Mouse (Mus musculus): ENCODE measurements around the gene Gng7. TPM values are rescaled to one million over a fixed set of nuclear protein-coding genes. Genes with fewer than 3 reads are reported as not detected.
A peak's percentile ranks its signal among the peaks of the same experiment; 100 is the strongest.

Gene Gng7
- polyA plus RNA-seq, 1 experiment from 2014 or later = 14.8 TPM

- under 1% methylated on average over 56 of the region's 56 CpGs for WGBS
- Histone ChIP-seq H3K9ac (peak within 1 kb of the TSS; percentile 64), H3K4me1 (peaks cover 54% of the 10 kb centered on the region)
Measured at GRCm38 (mm10) chr10:80929299-80930226, 85.2 kb downstream of the Gng7 start, which contains the start of gene Gadd45b. Gene Gadd45b (plus strand): TSS chr10:80930073.

GRCm38 (mm10) chr10:80928586-80929298, 86.0 kb downstream of the Gng7 start:
- H3K4me1 ChIP-seq = peaks cover 46% of the 10 kb centered on the region
- peak overlapping the region; percentile 64 for H3K9ac ChIP-seq
- H3K4me3 ChIP-seq = peak overlapping the region; percentile 46
- peak; percentile 44; the same call in 1 of the 2 replicates for ATAC-seq
- peak overlapping the region; percentile 80 for H3K4me2 ChIP-seq
- H3K27ac ChIP-seq = peak overlapping the region; percentile 31
- no peaks in the 10 kb centered on the region for H3K36me3 ChIP-seq (ENCODE audit: poor library complexity, severe bottlenecking)
- H3K9me3 ChIP-seq (replicated peaks) = no peaks in the 10 kb centered on the region
- under 1% methylated on average over 48 of the region's 48 CpGs for WGBS
- peaks cover 37% of the 10 kb centered on the region for H3K27me3 ChIP-seq

More at GRCm38 (mm10) chr10:80929299-80930226, 85.2 kb downstream of the Gng7 start, which contains the start of gene Gadd45b:
- H3K4me3 ChIP-seq = peak within 1 kb of the TSS; percentile 46
- H3K9me3 ChIP-seq (replicated peaks) = no peaks in the 10 kb centered on the region
- H3K27ac ChIP-seq = peak within 1 kb of the TSS; percentile 66
- peak; percentile 94 for ATAC-seq
- no peaks in the 10 kb centered on the region for H3K36me3 ChIP-seq (ENCODE audit: poor library complexity, severe bottlenecking)
- H3K4me2 ChIP-seq = peak within 1 kb of the TSS; percentile 80
- H3K27me3 ChIP-seq = peaks cover 45% of the 10 kb centered on the region

GRCm38 (mm10) chr10:80925472-80925871, 89.3 kb downstream of the Gng7 start:
- no peak for ATAC-seq
- H3K4me1 ChIP-seq = peaks cover 23% of the 10 kb centered on the region
- no peak overlapping the region for H3K4me2 ChIP-seq
- H3K36me3 ChIP-seq (ENCODE audit: poor library complexity, severe bottlenecking) = no peaks in the 10 kb centered on the region
- no peaks in the 10 kb centered on the region for H3K9me3 ChIP-seq (replicated peaks)
- WGBS = 37% methylated on average over 3 of the region's 3 CpGs
- H3K4me3 ChIP-seq = no peak overlapping the region
- peaks cover 5% of the 10 kb centered on the region; the same call in 1 of the 2 replicates for H3K27me3 ChIP-seq
- no peak overlapping the region for H3K27ac ChIP-seq
- no peak overlapping the region for H3K9ac ChIP-seq

GRCm38 (mm10) chr10:80921923-80922322, 92.8 kb downstream of the Gng7 start:
- Histone ChIP-seq H3K9ac (peak overlapping the region; percentile 54), H3K36me3 (ENCODE audit: poor library complexity, severe bottlenecking) (no peaks in the 10 kb centered on the region), H3K4me3 (peak overlapping the region; percentile 17), H3K4me1 (peaks cover 15% of the 10 kb centered on the region), H3K9me3 (replicated peaks) (no peaks in the 10 kb centered on the region), H3K27me3 (no peaks in the 10 kb centered on the region), H3K27ac (no peak overlapping the region), H3K4me2 (peak overlapping the region; percentile 46)
- WGBS = 7% methylated on average over 16 of the region's 16 CpGs
- no peak for ATAC-seq

GRCm38 (mm10) chr10:80917779-80918434, 96.8 kb downstream of the Gng7 start, which contains the start of gene Lmnb2:
Gene Lmnb2 (minus strand): TSS chr10:80918245.
- peaks cover 31% of the 10 kb centered on the region for H3K4me1 ChIP-seq
- peaks cover 23% of the 10 kb centered on the region for H3K36me3 ChIP-seq (ENCODE audit: poor library complexity, severe bottlenecking)
- H3K9ac ChIP-seq = peak within 1 kb of the TSS; percentile 90
- peak within 1 kb of the TSS; percentile 93 for H3K4me3 ChIP-seq
- H3K4me2 ChIP-seq = peak within 1 kb of the TSS; percentile 99
- WGBS = 1% methylated on average over 61 of the region's 61 CpGs
- H3K9me3 ChIP-seq (replicated peaks) = no peaks in the 10 kb centered on the region
- H3K27me3 ChIP-seq = no peaks in the 10 kb centered on the region
- ATAC-seq = peak; percentile 87
- peak within 1 kb of the TSS; percentile 48; the same call in 1 of the 2 replicates for H3K27ac ChIP-seq

GRCm38 (mm10) chr10:80917336-80917778, 97.4 kb downstream of the Gng7 start:
- Histone ChIP-seq H3K9ac (peak overlapping the region; percentile 90), H3K4me3 (peak overlapping the region; percentile 93), H3K4me1 (peaks cover 31% of the 10 kb centered on the region), H3K4me2 (peak overlapping the region; percentile 99), H3K36me3 (ENCODE audit: poor library complexity, severe bottlenecking) (peaks cover 28% of the 10 kb centered on the region), H3K9me3 (replicated peaks) (no peaks in the 10 kb centered on the region), H3K27ac (peak overlapping the region; percentile 48; the same call in 1 of the 2 replicates), H3K27me3 (no peaks in the 10 kb centered on the region)
- no peak; the same call in 1 of the 2 replicates for ATAC-seq
- WGBS = 1% methylated on average over 15 of the region's 15 CpGs

- no peaks in the 10 kb centered on the region for H3K9me3 ChIP-seq (replicated peaks)
- WGBS = 72% methylated on average over 4 of the region's 4 CpGs
- no peak overlapping the region for H3K4me3 ChIP-seq
- H3K36me3 ChIP-seq (ENCODE audit: poor library complexity, severe bottlenecking) = peaks cover 44% of the 10 kb centered on the region
- 0 out of 2 replicates have a peak overlapping the region, but pooled peaks have one; percentile 99 for H3K4me2 ChIP-seq
- H3K4me1 ChIP-seq = peaks cover 23% of the 10 kb centered on the region
- no peak overlapping the region for H3K27ac ChIP-seq
- H3K9ac ChIP-seq = no peak overlapping the region
- no peaks in the 10 kb centered on the region for H3K27me3 ChIP-seq
- ATAC-seq = no peak
Measured at GRCm38 (mm10) chr10:80915736-80916135, 99.0 kb downstream of the Gng7 start.

GRCm38 (mm10) chr10:80915260-80915659, 99.5 kb downstream of the Gng7 start:
- Histone ChIP-seq H3K9ac (no peak overlapping the region), H3K27me3 (no peaks in the 10 kb centered on the region), H3K27ac (no peak overlapping the region), H3K4me1 (peaks cover 23% of the 10 kb centered on the region), H3K36me3 (ENCODE audit: poor library complexity, severe bottlenecking) (peaks cover 48% of the 10 kb centered on the region), H3K4me3 (no peak overlapping the region), H3K4me2 (no peak overlapping the region), H3K9me3 (replicated peaks) (no peaks in the 10 kb centered on the region)
- ATAC-seq = no peak
- 88% methylated on average over 2 of the region's 2 CpGs for WGBS

GRCm38 (mm10) chr10:80914253-80914656, 100.5 kb downstream of the Gng7 start:
- Histone ChIP-seq H3K9ac (no peak overlapping the region; the same call in 1 of the 2 replicates), H3K27ac (no peak overlapping the region), H3K9me3 (replicated peaks) (no peaks in the 10 kb centered on the region), H3K27me3 (no peaks in the 10 kb centered on the region), H3K4me3 (no peak overlapping the region), H3K4me1 (peaks cover 23% of the 10 kb centered on the region), H3K4me2 (no peak overlapping the region), H3K36me3 (ENCODE audit: poor library complexity, severe bottlenecking) (peaks cover 58% of the 10 kb centered on the region)
- no peak for ATAC-seq
- WGBS = 91% methylated on average over 5 of the region's 5 CpGs

GRCm38 (mm10) chr10:80913364-80914011, 101.3 kb downstream of the Gng7 start:
- H3K27me3 ChIP-seq = no peaks in the 10 kb centered on the region
- no peak overlapping the region for H3K4me2 ChIP-seq
- H3K4me3 ChIP-seq = no peak overlapping the region
- H3K27ac ChIP-seq = no peak overlapping the region
- no peak for ATAC-seq
- 91% methylated on average over 7 of the region's 8 CpGs for WGBS
- peaks cover 66% of the 10 kb centered on the region for H3K36me3 ChIP-seq (ENCODE audit: poor library complexity, severe bottlenecking)
- no peaks in the 10 kb centered on the region for H3K9me3 ChIP-seq (replicated peaks)
- no peak overlapping the region for H3K9ac ChIP-seq
- H3K4me1 ChIP-seq = peaks cover 23% of the 10 kb centered on the region

GRCm38 (mm10) chr10:80911891-80912290, 102.9 kb downstream of the Gng7 start:
- H3K4me1 ChIP-seq = peaks cover 16% of the 10 kb centered on the region
- peaks cover 82% of the 10 kb centered on the region for H3K36me3 ChIP-seq (ENCODE audit: poor library complexity, severe bottlenecking)
- H3K4me3 ChIP-seq = no peak overlapping the region
- H3K4me2 ChIP-seq = no peak overlapping the region
- no peaks in the 10 kb centered on the region for H3K9me3 ChIP-seq (replicated peaks)
- no peaks in the 10 kb centered on the region for H3K27me3 ChIP-seq
- no peak overlapping the region for H3K9ac ChIP-seq
- ATAC-seq = no peak
- H3K27ac ChIP-seq = no peak overlapping the region

Data from forebrain, embryonic 13.5 days (tissue).